In genomic region chr1:162093806-162094522, GRCm38 (mm10) we compare ENCODE assay signal across 8 mouse cellular contexts.
DNase-seq lines count a peak whose midpoint lies in the region; ATAC-seq and TF ChIP-seq lines count a peak whose summit lies in the region.
"Had no signal": no experiment of that assay in that cellular context is flagged by ENCODE, and none has a peak within 500 bp of the region (broad histone marks: within the 10 kb centered on the region; RNA-seq: fewer than 3 reads in every experiment).

No protein-coding gene starts in this region.

- no peaks in the 10 kb centered on the region for H3K36me3 ChIP-seq in heart, embryonic 12.5 days
- H3K36me3 ChIP-seq in limb, embryonic 12.5 days = no peaks in the 10 kb centered on the region
- H3K36me3 ChIP-seq: midbrain, embryonic 12.5 days had no signal

- ATAC-seq in Patski = peak; percentile 86
- no peak for ATAC-seq in heart, embryonic 12.5 days (ENCODE audit: insufficient number of reproducible peaks, low FRiP score)
- peak; percentile 74; the same call in 1 of the 2 replicates for ATAC-seq in limb, embryonic 12.5 days (ENCODE audit: insufficient number of reproducible peaks, insufficient read depth, low FRiP score, low TSS enrichment, low read depth)
- no peak for ATAC-seq in inflammation-experienced regulatory T-cells, adult 6 months

- no peaks in the 10 kb centered on the region for H3K4me1 ChIP-seq in heart, embryonic 12.5 days (replicated peaks)
- H3K4me1 ChIP-seq in limb, embryonic 12.5 days (replicated peaks) = peaks cover 20% of the 10 kb centered on the region
- H3K4me1 ChIP-seq: midbrain, embryonic 12.5 days had no signal

- CTCF ChIA-PET in Patski (lab: Charles Lee) = interaction anchor here (0.7 to 2.5 kb wide), 8 partner anchors 8 to 182 kb away, joined by 3 to 9 read pairs (median 4); no protein-coding TSS in a partner anchor

- TF ChIP-seq CTCF in Patski (IDR thresholded peaks at IDR 0.05) = no peak
- no peak for TF ChIP-seq CTCF in layer of hippocampus, adult 2 months (conservative IDR thresholded peaks at IDR 0.05)

- H3K27ac ChIP-seq in heart, embryonic 12.5 days (ENCODE audit: poor library complexity, severe bottlenecking) = peak overlapping the region; percentile 70
- H3K27ac ChIP-seq in limb, embryonic 12.5 days = peak overlapping the region; percentile 90
- H3K27ac ChIP-seq in layer of hippocampus, adult 2 months = no peak overlapping the region
- H3K27ac ChIP-seq: midbrain, embryonic 12.5 days had no signal

- POLR2A ChIA-PET in Patski (lab: Charles Lee) = no interaction called here

- no peak overlapping the region for H3K4me2 ChIP-seq in heart, embryonic 12.5 days
- no peak overlapping the region for H3K4me2 ChIP-seq in limb, embryonic 12.5 days
- H3K4me2 ChIP-seq: midbrain, embryonic 12.5 days had no signal

- H3K9ac ChIP-seq in heart, embryonic 12.5 days = no peak overlapping the region
- H3K9ac ChIP-seq in limb, embryonic 12.5 days (replicated peaks) = no peak overlapping the region
- H3K9ac ChIP-seq: midbrain, embryonic 12.5 days had no signal

- no peaks in the 10 kb centered on the region for H3K9me3 ChIP-seq in heart, embryonic 12.5 days (replicated peaks)
- H3K9me3 ChIP-seq in limb, embryonic 12.5 days = peaks cover 3% of the 10 kb centered on the region; the same call in 1 of the 2 replicates
- H3K9me3 ChIP-seq: midbrain, embryonic 12.5 days had no signal

- 51% methylated on average over 9 of the region's 9 CpGs for WGBS in heart, embryonic 12.5 days
- WGBS in limb, embryonic 12.5 days = 40% methylated on average over 9 of the region's 9 CpGs

- no peak overlapping the region for H3K4me3 ChIP-seq in heart, embryonic 12.5 days
- no peak overlapping the region for H3K4me3 ChIP-seq in limb, embryonic 12.5 days (replicated peaks)
- H3K4me3 ChIP-seq in layer of hippocampus, adult 2 months = no peak overlapping the region
- H3K4me3 ChIP-seq: midbrain, embryonic 12.5 days had no signal

- DNase-seq in A20 (ENCODE audit: low read depth, low spot score) = peak; percentile 8
- DNase-seq in Patski (ENCODE audit: low read depth, low spot score) = peak; percentile 93
- no peak for DNase-seq in layer of hippocampus, adult 2 months (ENCODE audit: low spot score in 2 of 2)
- no peak for DNase-seq in right cerebral cortex, adult 2 months (ENCODE audit: low spot score in 2 of 2)

- no peaks in the 10 kb centered on the region for H3K27me3 ChIP-seq in Patski
- no peaks in the 10 kb centered on the region for H3K27me3 ChIP-seq in heart, embryonic 12.5 days (replicated peaks)
- no peaks in the 10 kb centered on the region for H3K27me3 ChIP-seq in limb, embryonic 12.5 days
- H3K27me3 ChIP-seq: midbrain, embryonic 12.5 days had no signal

- in situ Hi-C loops in Patski (cut with MboI; ENCODE audit: low pct_unique_long_range_greater_than_20kb) = loop anchor here (10.0 kb wide), 1 partner anchor 221 kb away; no protein-coding TSS in a partner anchor

Comparison
In these comparisons a context has a peak if more than half of its experiments do, and no peak if none do; other contexts are left out.
1. DNase-seq: peak in A20 (single experiment) and Patski (single experiment); none in layer of hippocampus, adult 2 months (0 of 2) and right cerebral cortex, adult 2 months (0 of 2).
2. ATAC-seq: peak in Patski (single experiment) and limb, embryonic 12.5 days (single experiment); none in heart, embryonic 12.5 days (single experiment) and inflammation-experienced regulatory T-cells, adult 6 months (single experiment).